Mouse (Mus musculus): Measurements from ENCODE around the gene T. TPM values are rescaled to one million over a fixed set of nuclear protein-coding genes. Genes with fewer than 3 reads are reported as not detected.

Gene T
- polyA plus RNA-seq (2014; fragmentation: Nextera tagmentation; extraction: Ambion mirVana): 1.1 and 1.5 TPM in 2 replicates

DNA sequence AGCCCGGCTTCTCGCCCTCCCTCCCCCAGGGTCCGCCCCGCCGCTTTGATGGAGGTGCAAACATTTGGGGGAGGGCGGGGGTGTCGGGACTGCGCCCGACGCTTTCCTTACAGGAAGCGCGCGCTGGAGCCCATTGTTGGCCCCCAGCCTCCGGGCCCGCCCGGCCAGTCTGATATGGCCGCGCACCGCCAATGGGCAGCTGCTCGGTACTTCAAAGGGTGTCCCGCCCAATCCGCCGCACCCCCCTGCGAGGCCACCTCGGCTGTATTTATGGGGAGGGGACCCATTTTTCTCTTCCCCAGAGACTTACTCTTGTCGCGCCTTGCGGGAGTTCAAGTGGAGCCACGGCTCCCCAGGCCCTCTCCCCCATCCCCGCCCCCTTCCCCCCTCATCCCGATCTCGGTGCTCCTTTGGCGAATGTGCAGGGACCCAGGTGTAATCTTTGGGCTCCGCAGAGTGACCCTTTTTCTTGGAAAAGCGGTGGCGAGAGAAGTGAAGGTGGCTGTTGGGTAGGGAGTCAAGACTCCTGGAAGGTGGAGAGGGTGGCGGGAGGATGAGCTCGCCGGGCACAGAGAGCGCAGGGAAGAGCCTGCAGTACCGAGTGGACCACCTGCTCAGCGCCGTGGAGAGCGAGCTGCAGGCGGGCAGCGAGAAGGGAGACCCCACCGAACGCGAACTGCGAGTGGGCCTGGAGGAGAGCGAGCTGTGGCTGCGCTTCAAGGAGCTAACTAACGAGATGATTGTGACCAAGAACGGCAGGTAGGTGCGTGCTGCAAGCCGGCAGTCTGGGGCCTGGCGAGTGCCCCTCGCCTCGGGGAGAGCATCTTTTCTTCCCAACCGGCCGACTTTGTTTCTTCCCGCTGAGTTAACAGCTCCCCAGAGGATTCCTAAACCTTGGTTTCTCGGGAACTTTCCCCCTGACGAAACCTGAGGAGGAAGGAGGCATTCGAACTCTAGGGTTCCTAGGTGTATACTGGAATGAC lies at the start of gene T:
T (plus strand) TSS at position 446 of the 983 bp plus-strand sequence.
- no peak for ATAC-seq (ENCODE audit: insufficient number of reproducible peaks, low FRiP score, low TSS enrichment, low read depth)
- peaks cover 11% of the 10 kb centered on the region for H3K4me1 ChIP-seq (ENCODE audit: control insufficient read depth, insufficient read depth, low read length)
- 0 out of 2 replicates have a peak within 1 kb of the TSS, but pooled peaks have one; percentile 17 for H3K9ac ChIP-seq (ENCODE audit: low read length)
- no peaks in the 10 kb centered on the region for H3K36me3 ChIP-seq (ENCODE audit: control insufficient read depth, insufficient read depth, low read length)
- WGBS: under 1% methylated on average over 64 of the region's 65 CpGs
- no peaks in the 10 kb centered on the region for H3K9me3 ChIP-seq (ENCODE audit: control insufficient read depth, low read length)
- DNase-seq (ENCODE audit: low spot score): peak; percentile 49
- H3K4me3 ChIP-seq (ENCODE audit: low read depth, low read length): peak within 1 kb of the TSS; percentile 30
- no peak within 1 kb of the TSS for H3K27ac ChIP-seq (replicated peaks; ENCODE audit: low read depth, low read length)
- H3K4me2 ChIP-seq (ENCODE audit: low read depth, severe bottlenecking): peak within 1 kb of the TSS; percentile 64
- peaks cover 96% of the 10 kb centered on the region for H3K27me3 ChIP-seq (ENCODE audit: control insufficient read depth, insufficient read depth, low read length)

- Histone ChIP-seq H3K27ac (replicated peaks; ENCODE audit: low read depth, low read length) (no peak overlapping the region), H3K4me3 (ENCODE audit: low read depth, low read length) (no peak overlapping the region), H3K4me2 (ENCODE audit: low read depth, severe bottlenecking) (no peak overlapping the region), H3K9ac (ENCODE audit: low read length) (no peak overlapping the region), H3K9me3 (ENCODE audit: control insufficient read depth, low read length) (no peaks in the 10 kb centered on the region), H3K4me1 (ENCODE audit: control insufficient read depth, insufficient read depth, low read length) (peaks cover 7% of the 10 kb centered on the region), H3K27me3 (ENCODE audit: control insufficient read depth, insufficient read depth, low read length) (peaks cover 10% of the 10 kb centered on the region), H3K36me3 (ENCODE audit: control insufficient read depth, insufficient read depth, low read length) (no peaks in the 10 kb centered on the region)
- ATAC-seq (ENCODE audit: insufficient number of reproducible peaks, low FRiP score, low TSS enrichment, low read depth): no peak
- 97% methylated on average over 2 of the region's 2 CpGs for WGBS
- DNase-seq (ENCODE audit: low spot score): no peak
Observed at GRCm38 (mm10) chr17:8385441-8385840, 48.8 kb upstream of the T start.

GRCm38 (mm10) chr17:8388463-8388862 lies 45.8 kb upstream of the T start:
- H3K9ac ChIP-seq (ENCODE audit: low read length): no peak overlapping the region
- ATAC-seq (ENCODE audit: insufficient number of reproducible peaks, low FRiP score, low TSS enrichment, low read depth) (0 out of 2 replicates have a peak, but pooled peaks have one; percentile 28), DNase-seq (ENCODE audit: low spot score) (peak; percentile 85)
- H3K4me2 ChIP-seq (ENCODE audit: low read depth, severe bottlenecking): peak overlapping the region; percentile 60
- H3K4me1 ChIP-seq (ENCODE audit: control insufficient read depth, insufficient read depth, low read length): peaks cover 9% of the 10 kb centered on the region
- H3K27ac ChIP-seq (replicated peaks; ENCODE audit: low read depth, low read length): no peak overlapping the region
- WGBS: under 1% methylated on average over 13 of the region's 13 CpGs
- peak overlapping the region; percentile 27; the same call in 1 of the 2 replicates for H3K4me3 ChIP-seq (ENCODE audit: low read depth, low read length)
- no peaks in the 10 kb centered on the region for H3K9me3 ChIP-seq (ENCODE audit: control insufficient read depth, low read length)
- H3K27me3 ChIP-seq (ENCODE audit: control insufficient read depth, insufficient read depth, low read length): peaks cover 13% of the 10 kb centered on the region
- no peaks in the 10 kb centered on the region for H3K36me3 ChIP-seq (ENCODE audit: control insufficient read depth, insufficient read depth, low read length)

DNA sequence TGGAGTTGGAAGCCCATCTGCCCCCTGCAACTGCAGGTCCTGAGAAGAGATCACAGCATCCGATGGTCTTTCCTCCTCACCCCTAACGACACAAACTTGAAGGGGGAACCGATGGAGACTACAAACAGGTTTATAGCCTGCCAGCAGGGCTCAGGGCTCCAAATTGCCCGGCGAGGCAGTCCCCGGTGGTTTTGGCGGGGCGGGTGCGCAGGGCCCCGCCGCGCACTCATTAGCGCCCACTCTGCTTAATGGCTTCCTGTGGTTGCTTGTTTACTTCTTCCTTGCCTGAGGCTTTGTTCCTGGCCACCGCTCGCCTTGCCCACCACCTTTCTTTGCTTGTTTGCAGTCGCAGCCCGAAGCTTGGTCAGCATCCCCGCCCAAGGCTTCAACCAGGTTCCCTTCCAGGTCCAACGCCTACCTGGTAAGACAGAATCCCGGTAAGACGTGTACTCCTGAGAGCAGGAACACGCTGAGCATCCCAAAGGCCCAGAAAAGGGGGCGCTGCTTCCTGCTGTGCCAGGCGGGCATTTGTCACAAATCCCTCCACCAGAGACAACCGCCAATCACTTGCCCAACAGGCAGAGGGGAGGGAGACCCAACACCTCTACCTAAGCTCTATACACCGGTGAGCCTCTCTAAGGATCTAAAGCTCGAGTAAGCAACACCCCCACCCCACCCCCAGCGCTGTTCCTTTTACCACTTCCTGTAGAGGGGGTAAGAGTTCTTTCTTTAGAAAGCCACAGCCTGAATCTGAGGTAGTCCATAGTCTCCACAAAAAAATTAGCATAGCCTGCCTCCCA lies 45.0 kb upstream of the T start:
- DNase-seq (ENCODE audit: low spot score) (peak; percentile 74), ATAC-seq (ENCODE audit: insufficient number of reproducible peaks, low FRiP score, low TSS enrichment, low read depth) (no peak)
- H3K9ac ChIP-seq (ENCODE audit: low read length): peak overlapping the region; percentile 38
- H3K4me2 ChIP-seq (ENCODE audit: low read depth, severe bottlenecking): peak overlapping the region; percentile 60
- no peaks in the 10 kb centered on the region for H3K36me3 ChIP-seq (ENCODE audit: control insufficient read depth, insufficient read depth, low read length)
- peak overlapping the region; percentile 56; the same call in 1 of the 2 replicates for H3K27ac ChIP-seq (replicated peaks; ENCODE audit: low read depth, low read length)
- WGBS: under 1% methylated on average over 28 of the region's 28 CpGs
- no peaks in the 10 kb centered on the region for H3K9me3 ChIP-seq (ENCODE audit: control insufficient read depth, low read length)
- H3K27me3 ChIP-seq (ENCODE audit: control insufficient read depth, insufficient read depth, low read length): peaks cover 13% of the 10 kb centered on the region
- peak overlapping the region; percentile 27 for H3K4me3 ChIP-seq (ENCODE audit: low read depth, low read length)
- H3K4me1 ChIP-seq (ENCODE audit: control insufficient read depth, insufficient read depth, low read length): peaks cover 9% of the 10 kb centered on the region

DNA sequence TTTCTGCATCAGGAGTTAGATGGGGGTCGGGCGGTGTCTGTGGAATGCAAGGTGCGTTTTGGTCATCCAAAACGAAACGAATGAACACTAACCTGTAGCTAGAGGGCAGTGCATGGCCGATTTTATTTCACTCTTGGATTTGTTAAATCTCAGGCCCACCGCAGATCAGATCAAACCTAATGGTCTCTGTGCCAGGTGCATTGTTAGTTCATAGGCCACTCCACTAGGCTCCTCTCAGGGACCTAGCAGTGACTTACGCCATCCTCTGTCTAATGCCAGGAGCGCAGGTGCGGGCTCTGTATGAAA lies 44.5 kb upstream of the T start:
- peak overlapping the region; percentile 60 for H3K4me2 ChIP-seq (ENCODE audit: low read depth, severe bottlenecking)

DNA sequence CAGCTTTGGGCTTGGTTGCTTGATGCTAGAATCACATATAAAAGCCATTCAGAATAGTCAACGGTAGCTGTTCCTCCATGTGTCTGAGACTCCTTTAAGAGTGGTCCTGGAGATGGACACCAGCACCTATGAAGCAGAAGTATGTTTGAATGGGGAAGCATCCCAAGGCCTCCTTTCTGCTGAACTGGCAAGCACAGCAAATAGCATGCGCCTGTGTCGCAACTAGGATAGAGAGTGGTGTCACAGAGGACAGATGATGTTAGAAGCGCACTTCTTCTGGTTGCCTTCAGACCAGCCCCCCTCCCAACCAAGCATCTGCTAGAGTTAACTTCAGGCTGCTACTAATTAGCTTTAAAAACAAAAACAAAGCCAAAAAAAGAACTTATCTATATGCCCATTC lies 43.7 kb upstream of the T start:
- H3K27ac ChIP-seq (replicated peaks; ENCODE audit: low read depth, low read length): no peak overlapping the region
- no peaks in the 10 kb centered on the region for H3K36me3 ChIP-seq (ENCODE audit: control insufficient read depth, insufficient read depth, low read length)
- 65% methylated on average over 4 of the region's 4 CpGs for WGBS
- H3K9ac ChIP-seq (ENCODE audit: low read length): no peak overlapping the region
- no peak for ATAC-seq (ENCODE audit: insufficient number of reproducible peaks, low FRiP score, low TSS enrichment, low read depth)
- no peak overlapping the region for H3K4me2 ChIP-seq (ENCODE audit: low read depth, severe bottlenecking)
- peaks cover 9% of the 10 kb centered on the region for H3K4me1 ChIP-seq (ENCODE audit: control insufficient read depth, insufficient read depth, low read length)
- H3K9me3 ChIP-seq (ENCODE audit: control insufficient read depth, low read length): no peaks in the 10 kb centered on the region
- no peak for DNase-seq (ENCODE audit: low spot score)
- H3K4me3 ChIP-seq (ENCODE audit: low read depth, low read length): no peak overlapping the region
- peaks cover 13% of the 10 kb centered on the region for H3K27me3 ChIP-seq (ENCODE audit: control insufficient read depth, insufficient read depth, low read length)

More for the DNA sequence above, 44.5 kb upstream of the T start:
- no peaks in the 10 kb centered on the region for H3K36me3 ChIP-seq (ENCODE audit: control insufficient read depth, insufficient read depth, low read length)
- ATAC-seq (ENCODE audit: insufficient number of reproducible peaks, low FRiP score, low TSS enrichment, low read depth): no peak
- peaks cover 9% of the 10 kb centered on the region for H3K4me1 ChIP-seq (ENCODE audit: control insufficient read depth, insufficient read depth, low read length)
- peaks cover 13% of the 10 kb centered on the region for H3K27me3 ChIP-seq (ENCODE audit: control insufficient read depth, insufficient read depth, low read length)
- H3K9me3 ChIP-seq (ENCODE audit: control insufficient read depth, low read length): no peaks in the 10 kb centered on the region
- WGBS: 4% methylated on average over 10 of the region's 10 CpGs
- H3K27ac ChIP-seq (replicated peaks; ENCODE audit: low read depth, low read length): no peak overlapping the region
- H3K4me3 ChIP-seq (ENCODE audit: low read depth, low read length): no peak overlapping the region
- H3K9ac ChIP-seq (ENCODE audit: low read length): no peak overlapping the region
- DNase-seq (ENCODE audit: low spot score): no peak

GRCm38 (mm10) chr17:8396371-8396770 lies 37.9 kb upstream of the T start:
- DNase-seq (ENCODE audit: low spot score): peak; percentile 80
- Histone ChIP-seq H3K9ac (ENCODE audit: low read length) (no peak overlapping the region), H3K36me3 (ENCODE audit: control insufficient read depth, insufficient read depth, low read length) (no peaks in the 10 kb centered on the region), H3K27me3 (ENCODE audit: control insufficient read depth, insufficient read depth, low read length) (no peaks in the 10 kb centered on the region), H3K9me3 (ENCODE audit: control insufficient read depth, low read length) (no peaks in the 10 kb centered on the region), H3K4me1 (ENCODE audit: control insufficient read depth, insufficient read depth, low read length) (peaks cover 23% of the 10 kb centered on the region), H3K4me3 (ENCODE audit: low read depth, low read length) (no peak overlapping the region), H3K4me2 (ENCODE audit: low read depth, severe bottlenecking) (0 out of 2 replicates have a peak overlapping the region, but pooled peaks have one; percentile 5), H3K27ac (replicated peaks; ENCODE audit: low read depth, low read length) (peak overlapping the region; percentile 51; the same call in 1 of the 2 replicates)
- ATAC-seq (ENCODE audit: insufficient number of reproducible peaks, low FRiP score, low TSS enrichment, low read depth): peak; percentile 78
- 13% methylated on average over 4 of the region's 4 CpGs for WGBS

GRCm38 (mm10) chr17:8397946-8398345 lies 36.3 kb upstream of the T start:
- WGBS: 63% methylated on average over 2 of the region's 2 CpGs
- DNase-seq (ENCODE audit: low spot score) (no peak), ATAC-seq (ENCODE audit: insufficient number of reproducible peaks, low FRiP score, low TSS enrichment, low read depth) (no peak)
- peaks cover 21% of the 10 kb centered on the region for H3K4me1 ChIP-seq (ENCODE audit: control insufficient read depth, insufficient read depth, low read length)
- no peaks in the 10 kb centered on the region for H3K36me3 ChIP-seq (ENCODE audit: control insufficient read depth, insufficient read depth, low read length)
- no peak overlapping the region for H3K27ac ChIP-seq (replicated peaks; ENCODE audit: low read depth, low read length)
- no peaks in the 10 kb centered on the region for H3K9me3 ChIP-seq (ENCODE audit: control insufficient read depth, low read length)
- H3K4me3 ChIP-seq (ENCODE audit: low read depth, low read length): no peak overlapping the region
- H3K27me3 ChIP-seq (ENCODE audit: control insufficient read depth, insufficient read depth, low read length): no peaks in the 10 kb centered on the region
- H3K9ac ChIP-seq (ENCODE audit: low read length): no peak overlapping the region
- H3K4me2 ChIP-seq (ENCODE audit: low read depth, severe bottlenecking): no peak overlapping the region

Measured in limb, embryonic 11.5 days (tissue).